Mouse (Mus musculus): ENCODE results near the gene Ubap2l.

DNA sequence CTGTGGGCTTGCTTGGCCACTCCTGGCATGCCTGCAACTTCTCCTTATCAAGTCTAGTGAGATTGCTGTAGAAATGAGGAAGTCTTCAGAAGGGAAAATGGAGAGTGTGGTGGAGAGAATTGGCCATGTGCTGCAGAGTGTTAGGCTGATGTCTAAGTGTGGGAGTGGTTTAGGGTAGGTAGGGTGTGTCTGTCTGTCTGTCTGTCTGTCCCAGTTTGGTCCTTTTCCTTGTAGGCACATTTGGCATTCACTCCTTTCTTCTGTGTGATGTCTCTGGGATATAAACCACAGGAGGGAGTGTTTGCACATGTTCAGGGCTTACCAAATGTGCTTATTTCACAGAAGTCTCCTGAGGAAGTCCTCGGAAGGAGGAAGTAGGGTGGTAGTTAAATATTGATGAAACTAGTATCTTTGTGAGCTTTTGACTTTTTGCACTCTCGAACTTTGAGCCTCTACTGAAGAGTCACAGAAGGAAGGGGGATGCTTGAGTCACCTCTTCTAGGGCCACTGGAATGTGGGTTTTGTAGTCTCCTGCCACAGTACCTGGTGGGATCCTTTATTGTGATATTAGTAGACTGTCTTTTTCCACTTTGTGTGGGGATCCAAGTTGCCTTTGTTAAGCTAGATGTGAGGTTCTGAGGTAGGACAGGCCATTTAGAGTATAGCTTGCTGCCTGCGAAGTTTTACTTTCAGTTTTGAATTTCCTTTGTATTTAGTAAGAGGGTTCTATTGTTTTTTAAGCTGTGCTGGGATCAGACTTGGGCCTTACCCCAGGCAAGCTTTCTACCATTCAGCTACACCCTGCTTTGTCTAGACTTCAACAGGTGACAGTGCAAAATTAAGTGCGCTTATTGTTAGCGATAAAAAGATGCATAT is 29.2 kb upstream of the Ubap2l start:
- TF ChIP-seq POLR2A (IDR thresholded peaks at IDR 0.05; ENCODE audit: extremely low read depth, insufficient read depth, low read length) = no peak
- no peak for TF ChIP-seq CTCF (IDR thresholded peaks at IDR 0.05; ENCODE audit: extremely low read depth, insufficient read depth, low read length)
